Mouse (Mus musculus) cerebellum, postnatal 10 days (tissue): ENCODE measurements at regions not wholly inside any gene's neighbourhood (a gene's known extent, or its start where the extent isn't known, plus 50 kb on each side); places are given as distances from the start of the nearest gene placed in this dataset.

ENCODE experiments used
- DNase-seq, 2 experiments: peaks; one replicate each; pipeline ENCODE4 v3.0.0; 2021; ENCODE audit warnings: mixed read lengths in 2 of 2

DNA sequence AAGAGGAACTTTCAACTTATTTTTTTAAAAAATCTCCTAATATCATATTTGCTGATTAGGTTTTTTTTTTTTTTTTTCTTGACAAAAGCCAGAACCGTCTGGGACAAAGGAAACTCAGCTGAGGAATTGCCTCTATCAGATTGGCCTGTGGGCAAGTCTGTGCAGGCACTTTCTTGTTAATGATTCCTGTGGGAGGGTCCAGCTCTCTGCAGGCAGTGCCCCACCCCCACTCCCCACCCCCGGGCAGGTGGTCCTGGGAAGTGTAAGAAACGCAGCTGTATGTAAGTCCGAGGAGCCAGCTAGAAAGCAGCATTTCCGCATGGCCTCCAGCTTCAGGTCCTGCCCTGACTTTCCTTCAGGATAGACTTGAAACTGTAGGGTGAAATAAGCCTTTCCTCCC is 377.7 kb downstream of the Sox2 start:
- DNase-seq = no peak

GRCm38 (mm10) chr3:35029924-35030323 is 379.7 kb downstream of the Sox2 start:
- no peak for DNase-seq

- DNase-seq = no peak
Measured at GRCm38 (mm10) chr3:35033587-35033986, 383.4 kb downstream of the Sox2 start.

GRCm38 (mm10) chr3:35035234-35035633 is 385.0 kb downstream of the Sox2 start:
- DNase-seq = no peak

DNA sequence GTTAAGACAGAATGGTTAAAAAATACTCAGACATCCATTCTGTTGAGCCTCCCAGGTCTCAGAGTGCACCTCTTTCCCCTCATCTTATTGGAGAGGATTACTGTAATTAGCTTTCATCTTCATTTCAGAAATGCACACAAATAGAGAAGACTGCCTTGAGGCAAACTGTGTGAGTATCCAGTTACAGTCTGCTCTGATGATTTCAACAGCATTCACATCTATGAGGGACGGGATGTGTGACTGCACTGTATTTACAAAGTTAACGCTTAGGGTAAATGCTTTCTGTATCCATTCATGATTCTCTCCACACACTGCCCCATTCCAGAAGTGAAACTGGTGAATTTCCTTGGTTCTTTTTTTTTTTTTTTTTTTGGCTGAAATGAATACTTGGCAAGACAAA is 393.5 kb downstream of the Sox2 start:
- DNase-seq = no peak

DNA sequence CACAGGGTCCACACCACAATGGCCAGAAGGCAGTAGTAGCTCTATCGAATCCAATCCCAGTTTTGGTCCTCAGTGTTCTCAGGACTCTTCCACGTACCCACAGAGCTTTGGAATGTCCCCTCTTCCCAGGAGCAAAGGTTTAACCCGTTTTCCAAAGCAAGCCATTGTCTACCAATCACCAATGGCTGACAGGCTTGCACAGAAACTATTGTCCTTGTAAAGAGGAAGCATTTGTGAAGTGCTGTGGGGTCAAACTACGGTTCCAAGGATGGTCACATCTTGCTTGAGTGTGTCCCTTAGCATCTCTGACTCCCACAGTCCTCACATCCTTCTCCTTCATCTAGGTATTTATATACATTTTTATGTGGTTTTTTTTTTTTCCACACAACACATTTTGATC is 409.2 kb downstream of the Sox2 start:
- no peak for DNase-seq

DNA sequence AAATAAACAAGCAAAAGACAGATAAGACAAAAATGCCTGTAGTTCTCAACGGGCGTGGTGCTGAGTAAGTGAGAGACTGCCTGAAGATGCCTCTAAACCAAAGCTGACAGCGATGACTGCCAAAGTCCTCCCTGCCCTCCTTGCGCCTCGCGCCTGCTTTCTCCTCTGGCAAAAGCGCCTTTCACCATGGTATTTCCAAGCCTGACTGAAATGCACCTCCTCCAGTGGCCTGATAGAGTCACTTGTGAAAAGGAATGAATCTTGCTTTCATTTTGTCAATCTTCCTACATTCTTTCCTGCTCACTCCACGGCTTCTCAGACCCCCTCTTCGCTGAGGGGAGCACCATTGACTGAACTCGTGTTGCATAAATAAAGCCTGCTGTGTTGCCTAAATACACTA is 409.8 kb downstream of the Sox2 start:
- DNase-seq = peak; percentile 39 to 45

- peak; percentile 52 to 67 for DNase-seq
Measured at GRCm38 (mm10) chr3:35066824-35067223, 416.6 kb downstream of the Sox2 start.

- DNase-seq = no peak
Measured at GRCm38 (mm10) chr3:35068586-35068985, 418.4 kb downstream of the Sox2 start.

- no peak for DNase-seq
Measured at GRCm38 (mm10) chr3:35071046-35071445, 420.8 kb downstream of the Sox2 start.

- no peak for DNase-seq
Measured at GRCm38 (mm10) chr3:35079887-35080286, 429.7 kb downstream of the Sox2 start.

GRCm38 (mm10) chr3:35084091-35084867 is 434.1 kb downstream of the Sox2 start:
- no peak for DNase-seq

DNA sequence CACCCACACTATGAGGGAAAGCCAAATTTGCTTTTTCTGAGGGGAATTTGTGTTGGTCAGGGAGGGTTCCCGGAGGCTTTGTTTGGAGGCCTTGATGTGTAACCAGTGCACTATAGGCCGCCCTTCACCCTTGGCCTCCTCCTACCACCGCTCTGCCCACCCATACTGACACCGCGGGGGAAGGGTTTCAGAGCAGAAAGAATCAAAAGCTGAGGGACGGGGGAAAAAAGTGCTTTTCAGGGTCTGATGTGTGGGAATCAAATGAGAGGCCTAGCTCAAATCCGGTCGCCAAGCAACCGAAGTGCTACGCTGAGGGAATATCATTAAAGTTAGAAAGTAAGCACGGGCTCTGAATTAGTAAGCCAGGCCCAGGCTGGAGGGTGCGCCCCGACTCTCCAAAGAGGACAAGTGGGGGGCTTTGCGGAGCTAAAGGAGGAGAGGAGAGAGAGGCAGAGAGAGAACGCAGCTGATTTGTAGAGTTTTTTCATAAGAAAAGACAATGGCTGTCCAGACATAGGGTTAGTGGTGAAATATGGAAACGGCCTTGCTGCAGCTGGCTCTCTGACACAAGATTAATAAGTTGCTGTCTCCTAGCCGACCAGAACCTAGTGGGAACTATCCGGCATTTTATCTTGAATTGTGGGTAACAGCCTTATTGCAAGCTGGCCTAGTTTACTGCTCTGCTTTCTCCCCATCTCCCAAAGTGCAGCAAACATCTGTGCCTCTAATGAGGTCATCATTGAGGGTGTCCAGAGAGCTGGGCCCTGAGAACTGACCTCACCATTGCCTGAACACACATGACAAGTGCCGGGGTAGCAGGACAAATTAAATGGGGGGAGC is 438.3 kb downstream of the Sox2 start:
- DNase-seq = peak in 1 of 2 experiments; percentile 53

DNA sequence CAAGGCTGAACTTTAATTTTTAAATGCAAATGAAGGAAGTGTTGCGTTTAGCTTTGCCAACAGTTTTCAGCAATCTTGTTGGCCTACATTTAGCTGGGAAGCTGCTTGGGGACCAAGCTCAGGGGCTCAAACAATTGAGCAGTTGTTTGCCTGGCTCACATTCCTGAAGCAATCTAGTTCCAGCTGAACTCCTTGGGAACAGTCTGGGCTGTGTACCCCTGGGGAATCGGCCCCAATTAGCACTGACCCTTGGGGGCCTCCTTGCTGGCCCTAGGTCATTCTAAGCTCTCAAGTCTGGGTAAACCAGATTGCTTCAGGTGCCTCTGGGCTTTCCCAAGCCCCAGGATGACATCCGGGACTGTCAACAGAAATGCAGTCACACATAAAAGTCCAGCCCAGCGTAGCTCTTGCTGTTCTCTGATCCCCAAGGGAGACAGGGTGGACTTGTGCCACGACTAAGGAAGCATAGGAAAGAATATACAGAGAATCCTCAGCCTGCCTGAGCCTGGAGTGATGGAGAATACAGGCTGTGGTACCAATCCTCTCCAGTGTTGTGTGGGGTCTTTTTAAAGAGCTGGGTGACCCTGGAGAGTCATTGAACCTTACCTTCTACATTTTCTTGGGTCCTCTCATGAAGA is 440.4 kb downstream of the Sox2 start:
- DNase-seq = peak in 1 of 2 experiments; percentile 35

GRCm38 (mm10) chr3:35093001-35093400 is 442.8 kb downstream of the Sox2 start:
- DNase-seq = no peak

- no peak for DNase-seq
Measured at GRCm38 (mm10) chr3:35095221-35095620, 445.0 kb downstream of the Sox2 start.

GRCm38 (mm10) chr3:35096381-35096780 is 446.2 kb downstream of the Sox2 start:
- no peak for DNase-seq

DNA sequence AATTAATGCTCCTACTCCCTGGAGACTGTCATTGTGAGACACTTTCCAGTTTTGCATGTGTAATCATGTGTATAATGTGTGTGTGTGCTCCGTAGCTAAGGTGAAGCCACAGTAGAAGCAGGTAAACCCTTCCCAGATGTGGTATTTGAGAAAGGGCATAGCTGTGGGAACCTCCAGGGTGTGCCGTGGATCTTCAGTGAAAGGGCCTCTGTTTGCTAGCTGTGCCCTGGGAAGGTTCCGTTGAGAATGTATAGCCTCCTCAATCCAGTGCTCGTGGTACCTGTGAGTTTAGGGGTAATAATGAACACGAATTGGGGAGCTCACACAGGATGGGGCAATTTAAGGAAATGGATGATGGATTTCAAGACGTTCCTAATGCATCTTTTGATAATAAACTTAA is 447.6 kb downstream of the Sox2 start:
- DNase-seq = no peak

GRCm38 (mm10) chr3:35099226-35099625 is 449.0 kb downstream of the Sox2 start:
- no peak for DNase-seq

- no peak for DNase-seq
Measured at GRCm38 (mm10) chr3:35099876-35100420, 449.7 kb downstream of the Sox2 start.

- no peak for DNase-seq
Measured at GRCm38 (mm10) chr3:35101286-35101685, 451.1 kb downstream of the Sox2 start.

DNA sequence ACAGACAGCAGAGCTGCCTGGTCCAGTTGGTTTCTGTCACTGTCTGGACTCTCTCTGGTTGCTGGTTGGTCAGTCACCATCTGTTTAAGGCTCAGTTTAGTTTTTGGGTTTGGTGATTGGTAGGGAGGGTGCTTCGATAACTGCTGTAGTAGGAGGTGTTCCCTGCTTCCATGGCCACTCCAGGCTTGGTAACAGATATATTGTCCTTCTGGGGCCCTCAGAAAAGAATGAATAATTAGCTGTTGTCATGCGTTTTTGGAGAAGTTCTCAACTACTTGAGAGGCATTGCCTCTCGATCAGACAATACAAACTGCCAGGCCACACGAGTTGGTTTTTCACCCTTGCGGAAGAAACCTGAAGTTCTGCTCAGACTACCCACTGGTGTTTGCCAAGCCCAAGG is 451.7 kb downstream of the Sox2 start:
- no peak for DNase-seq
